Mouse (Mus musculus): ENCODE results near the gene Gm5861. TPM values are rescaled to one million over a fixed set of nuclear protein-coding genes. Genes with fewer than 3 reads are reported as not detected.
"Not testable (repeated sequence)": the region's sequence is repeated elsewhere in the genome, so short reads cannot be mapped to it uniquely, and the experiment has no call there.

The Gm5861 gene
- polyA plus RNA-seq (2011; ENCODE audit: insufficient read length, low read depth, missing spikeins) = not detected in 2 replicates

- not testable (repeated sequence) for H3K4me1 ChIP-seq (ENCODE audit: control insufficient read depth, insufficient read depth, low read length); H3K27ac ChIP-seq (ENCODE audit: insufficient read depth, low read length); H3K4me3 ChIP-seq (ENCODE audit: insufficient read depth, low read length)
Observed at GRCm38 (mm10) chr5:11182772-11183171, at the start of gene Gm5861. TSS of gene Gm5861 (plus strand) at chr5:11183072.

DNA sequence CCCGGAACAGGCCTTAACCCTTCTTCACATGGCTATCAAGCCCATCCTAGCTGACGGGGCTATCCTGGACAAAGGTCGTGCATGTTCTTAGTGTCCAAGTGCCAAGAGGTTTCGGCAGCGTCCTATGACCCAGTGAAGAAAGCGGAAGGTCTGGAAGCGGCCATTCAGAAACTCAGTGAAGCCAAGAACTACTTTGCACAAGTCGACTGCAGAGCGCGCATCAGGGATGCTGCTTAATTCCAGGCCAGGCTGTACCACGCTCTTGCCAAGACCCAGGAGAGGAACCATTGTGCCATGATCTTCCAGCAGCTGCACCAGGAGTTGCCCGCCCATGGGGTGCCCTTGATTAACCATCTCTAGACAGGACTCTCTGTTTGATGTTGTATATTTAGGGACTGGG, 44.8 kb upstream of the Gm5861 start:
- not testable (repeated sequence) for H3K4me3 ChIP-seq (ENCODE audit: insufficient read depth, low read length); H3K27ac ChIP-seq (ENCODE audit: insufficient read depth, low read length); H3K4me1 ChIP-seq (ENCODE audit: control insufficient read depth, insufficient read depth, low read length)

Other genes starting within 250 kb of the Gm5861 start
- gene Gm8871, start 235.3 kb upstream of the Gm5861 start, polyA plus RNA-seq (2011; ENCODE audit: insufficient read length, low read depth, missing spikeins) = not detected in 2 replicates
- not detected in 2 replicates for gene Gm8857, start 235.3 kb upstream of the Gm5861 start, polyA plus RNA-seq (2011; ENCODE audit: insufficient read length, low read depth, missing spikeins)
- not detected in 2 replicates for gene Gm8879, start 55.4 kb upstream of the Gm5861 start, polyA plus RNA-seq (2011; ENCODE audit: insufficient read length, low read depth, missing spikeins)
- gene Gm8890, start 73.0 kb downstream of the Gm5861 start, polyA plus RNA-seq (2011; ENCODE audit: insufficient read length, low read depth, missing spikeins) = not detected in 2 replicates
- not detected in 2 replicates for gene Speer1, start 158.4 kb downstream of the Gm5861 start, polyA plus RNA-seq (2011; ENCODE audit: insufficient read length, low read depth, missing spikeins)
- gene Gm8897, start 233.3 kb downstream of the Gm5861 start, polyA plus RNA-seq (2011; ENCODE audit: insufficient read length, low read depth, missing spikeins) = not detected in 2 replicates

Data from embryonic fibroblast, embryonic 13.5 days (primary cell).